In the genomic region with DNA sequence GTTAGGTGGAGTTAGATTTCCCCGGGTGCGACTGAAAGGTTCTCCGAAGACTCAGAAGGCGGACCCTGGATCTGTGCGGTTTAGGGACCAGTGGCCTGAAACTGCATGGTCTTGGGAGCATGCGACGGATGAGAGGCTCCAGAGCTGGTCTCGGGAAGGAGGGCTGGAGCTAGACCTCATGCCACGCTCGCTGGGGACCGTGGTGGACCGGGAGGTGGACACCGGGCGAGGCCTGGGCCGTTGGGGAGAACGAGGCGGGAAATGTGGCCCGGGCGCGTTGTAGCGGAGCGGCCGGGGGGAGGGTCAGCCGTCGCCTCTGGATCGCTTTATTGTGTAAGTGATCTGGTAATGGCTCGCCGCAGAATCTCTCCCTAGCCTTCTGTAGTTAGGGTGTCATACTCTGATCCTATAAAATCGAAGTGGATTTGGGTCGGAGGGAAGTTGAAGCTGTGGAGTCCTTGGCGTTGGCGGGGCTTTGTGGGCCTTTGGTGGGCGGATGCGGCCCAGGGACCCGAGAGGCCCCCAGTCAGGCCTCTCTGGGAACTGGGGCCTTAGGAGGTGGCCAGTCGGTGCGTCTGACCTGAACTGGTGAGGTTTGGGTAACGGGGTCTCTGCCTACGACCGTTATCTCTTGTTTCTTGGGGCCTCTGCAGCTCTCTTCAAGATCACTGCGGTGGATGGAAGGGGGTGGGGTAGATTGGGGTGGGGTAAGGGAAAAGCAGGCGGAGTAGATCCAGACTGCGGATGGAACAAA, we compare ENCODE assay signal across 7 mouse cellular contexts. TPM values are rescaled to one million over a fixed set of nuclear protein-coding genes. Genes with fewer than 3 reads are reported as not detected.
A peak's percentile ranks its signal among the peaks of the same experiment; 100 is the strongest.
DNase-seq lines count a peak whose midpoint lies in the region; ATAC-seq and TF ChIP-seq lines count a peak whose summit lies in the region.

No protein-coding gene starts in this region.

- no peaks in the 10 kb centered on the region for H3K27me3 ChIP-seq in embryonic facial prominence, embryonic 13.5 days
- H3K27me3 ChIP-seq in heart, embryonic 14.5 days (ENCODE audit: control insufficient read depth, insufficient read depth, low read length), result no peaks in the 10 kb centered on the region
- H3K27me3 ChIP-seq in liver, postnatal 0 days (ENCODE audit: insufficient read depth, low read length), result no peaks in the 10 kb centered on the region

- no peak overlapping the region for H3K27ac ChIP-seq in ES-E14 (ENCODE audit: insufficient read depth, low read depth, low read length, poor library complexity, severe bottlenecking)
- peak overlapping the region; percentile 97 for H3K27ac ChIP-seq in embryonic facial prominence, embryonic 13.5 days
- H3K27ac ChIP-seq in heart, embryonic 14.5 days (replicated peaks in 1 of 2; ENCODE audit: control insufficient read depth in 1 of 2, insufficient read depth in 1 of 2, low read depth in 2 of 2, low read length in 2 of 2), result peak overlapping the region; percentile 94 to 99
- H3K27ac ChIP-seq in liver, postnatal 0 days (ENCODE audit: low read depth), result peak overlapping the region; percentile 64; the same call in 1 of the 2 replicates

- H3K36me3 ChIP-seq in ES-E14 (ENCODE audit: control insufficient read depth, insufficient read depth, low read length, poor library complexity, severe bottlenecking), result no peaks in the 10 kb centered on the region
- no peaks in the 10 kb centered on the region for H3K36me3 ChIP-seq in embryonic facial prominence, embryonic 13.5 days
- 0 out of 2 replicates have a peak, but pooled peaks cover 4% of the 10 kb centered on the region for H3K36me3 ChIP-seq in heart, embryonic 14.5 days (ENCODE audit: control insufficient read depth, insufficient read depth, low read length)
- H3K36me3 ChIP-seq in liver, postnatal 0 days (replicated peaks; ENCODE audit: insufficient read depth, low read length), result no peaks in the 10 kb centered on the region

- no peak for TF ChIP-seq EP300 in liver, postnatal 0 days (IDR thresholded peaks at IDR 0.05; ENCODE audit: low read depth)

- peak overlapping the region; percentile 85 for H3K9ac ChIP-seq in ES-E14 (ENCODE audit: insufficient read depth, low read depth, low read length, poor library complexity, severe bottlenecking)
- H3K9ac ChIP-seq in embryonic facial prominence, embryonic 13.5 days, result peak overlapping the region; percentile 98
- peak overlapping the region; percentile 99 for H3K9ac ChIP-seq in heart, embryonic 14.5 days (ENCODE audit: low read length)
- peak overlapping the region; percentile 52 for H3K9ac ChIP-seq in liver, postnatal 0 days (replicated peaks)

- in situ Hi-C loops in ES-E14 (cut with MboI; ENCODE audit: low sequenced_read_pairs in 2 of 2, unreplicated experiment in 2 of 2), result no loop called here

- H3K4me1 ChIP-seq in ES-E14 (ENCODE audit: control insufficient read depth in 2 of 2, insufficient read depth in 2 of 2, low read length in 2 of 2, poor library complexity in 1 of 2), result peaks cover 0 to 4% of the 10 kb centered on the region in 2 experiments; a peak in 2 of 4 replicates
- H3K4me1 ChIP-seq in embryonic facial prominence, embryonic 13.5 days, result peaks cover 17% of the 10 kb centered on the region
- peaks cover 8 to 24% of the 10 kb centered on the region in 2 experiments for H3K4me1 ChIP-seq in heart, embryonic 14.5 days (ENCODE audit: control insufficient read depth in 2 of 2, insufficient read depth in 2 of 2, low read length in 2 of 2)
- peaks cover 26% of the 10 kb centered on the region for H3K4me1 ChIP-seq in liver, postnatal 0 days (ENCODE audit: insufficient read depth)

- DNase-seq in ES-E14 (ENCODE audit: low read depth, low spot score), result no peak
- DNase-seq in adrenal gland, adult 18-20 months (ENCODE audit: low spot score in 2 of 2), result peak; percentile 37 to 39
- DNase-seq in kidney, postnatal 14 days, result peak; percentile 55
- DNase-seq in liver, postnatal 0 days, result peak; percentile 60
- DNase-seq in right cerebral cortex, adult 18-20 months, result peak; percentile 29

- ATAC-seq in embryonic facial prominence, embryonic 13.5 days (ENCODE audit: insufficient number of reproducible peaks, insufficient read depth, low FRiP score, low TSS enrichment, low read depth), result no peak
- ATAC-seq in heart, embryonic 14.5 days (ENCODE audit: insufficient number of reproducible peaks, insufficient read depth, low FRiP score, low read depth), result no peak
- no peak for ATAC-seq in liver, postnatal 0 days

- peak overlapping the region; percentile 83 to 96 for H3K4me3 ChIP-seq in ES-E14 (ENCODE audit: insufficient read depth in 1 of 2, low read depth in 1 of 2, low read length in 2 of 2, poor library complexity in 1 of 2, severe bottlenecking in 1 of 2)
- peak overlapping the region; percentile 89 for H3K4me3 ChIP-seq in embryonic facial prominence, embryonic 13.5 days
- H3K4me3 ChIP-seq in heart, embryonic 14.5 days (ENCODE audit: control insufficient read depth in 1 of 2, insufficient read depth in 1 of 2, low read depth in 1 of 2, low read length in 2 of 2), result peak overlapping the region; percentile 89 to 97
- peak overlapping the region; percentile 74 for H3K4me3 ChIP-seq in liver, postnatal 0 days (ENCODE audit: low read depth, low read length)

- TF ChIP-seq CTCF in liver, postnatal 0 days (IDR thresholded peaks at IDR 0.05; ENCODE audit: low read depth), result no peak

- peak overlapping the region; percentile 84 for H3K4me2 ChIP-seq in embryonic facial prominence, embryonic 13.5 days
- peak overlapping the region; percentile 88 for H3K4me2 ChIP-seq in heart, embryonic 14.5 days (ENCODE audit: low read length)
- peak overlapping the region; percentile 98 for H3K4me2 ChIP-seq in liver, postnatal 0 days (ENCODE audit: low read depth, low read length)

- no peaks in the 10 kb centered on the region for H3K9me3 ChIP-seq in ES-E14 (ENCODE audit: control insufficient read depth, insufficient read depth, low read depth, low read length)
- H3K9me3 ChIP-seq in embryonic facial prominence, embryonic 13.5 days, result no peaks in the 10 kb centered on the region
- no peaks in the 10 kb centered on the region for H3K9me3 ChIP-seq in heart, embryonic 14.5 days (ENCODE audit: control insufficient read depth, low read length)
- H3K9me3 ChIP-seq in liver, postnatal 0 days (ENCODE audit: low read length), result no peaks in the 10 kb centered on the region

- whole genome bisulfite sequencing in embryonic facial prominence, embryonic 13.5 days, result under 1% methylated on average over 43 of the region's 43 CpGs
- WGBS in heart, embryonic 14.5 days, result under 1% methylated on average over 43 of the region's 43 CpGs
- 3% methylated on average over 43 of the region's 43 CpGs for WGBS in liver, postnatal 0 days (ENCODE audit: insufficient replicate concordance)

TF ChIP-seq in ES-E14, 5 proteins besides CTCF, POLR2A, EP300 and RAD21:
- TF ChIP-seq MAFK (IDR thresholded peaks at IDR 0.05; ENCODE audit: insufficient read depth, low read depth, low read length) (no peak), ZNF384 (IDR thresholded peaks at IDR 0.05; ENCODE audit: low read depth, low read length) (no peak), HCFC1 (IDR thresholded peaks at IDR 0.05; ENCODE audit: borderline replicate concordance, insufficient read depth, low read length) (no peak), CHD2 (IDR thresholded peaks at IDR 0.05; ENCODE audit: low read depth, low read length) (no peak), ZC3H11A (IDR thresholded peaks at IDR 0.05; ENCODE audit: borderline replicate concordance, low read depth, low read length) (no peak)
TF ChIP-seq in ES-E14: peak in this region for 0.

RNA-seq across cellular contexts. Expression of gene Myh10, which starts 1.5 kb away (rescaled TPM):
- 74.6 and 107 TPM in 2 replicates for total RNA-seq in ES-E14 (2012; rRNA removed)
- 10 to 100 TPM; 31.4 to 32.2 TPM for total RNA-seq in adrenal gland, adult 18-20 months (2021)
- polyA plus RNA-seq in embryonic facial prominence, embryonic 13.5 days (2015; fragmentation: Nextera tagmentation; extraction: Ambion mirVana), result 126 and 140 TPM in 2 replicates
- polyA plus RNA-seq in heart, embryonic 14.5 days (2014; fragmentation: Nextera tagmentation; extraction: Ambion mirVana), result 120 and 122 TPM in 2 replicates
- 6.8 and 8.0 TPM in 2 replicates for polyA plus RNA-seq in liver, postnatal 0 days (2015; fragmentation: Nextera tagmentation; extraction: Ambion mirVana)

Comparison
In these comparisons a context has a peak if more than half of its experiments do, and no peak if none do; other contexts are left out.
1. RNA of gene Myh10, which starts 1.5 kb away (polyA plus RNA-seq): 126 to 140 TPM in embryonic facial prominence, embryonic 13.5 days and 120 to 122 TPM in heart, embryonic 14.5 days; 6.8 to 8.0 TPM in liver, postnatal 0 days; every median in the first group is over 10 times any median in the second.
2. Peak in every context shown above with its lines, with median percentiles within 50 percentile points of each other: H3K4me3 ChIP-seq, H3K9ac ChIP-seq and H3K4me2 ChIP-seq.